Mouse (Mus musculus) embryonic fibroblast, embryonic 13.5 days (primary cell): ENCODE data around the gene Cers5.

Experiments
- CTCF ChIP-seq: IDR thresholded peaks from 2 replicates; pipeline ENCODE4 v1.5.1; 2011; ENCODE audit warnings: mild to moderate bottlenecking, control low read depth, low read length, moderate library complexity, borderline replicate concordance; ENCODE audit not compliant: insufficient read depth
- POLR2A ChIP-seq: IDR thresholded peaks from 2 replicates; pipeline ENCODE4 v1.6.1; 2011; ENCODE audit warnings: low read depth, mild to moderate bottlenecking, control low read depth, low read length, moderate library complexity

DNA sequence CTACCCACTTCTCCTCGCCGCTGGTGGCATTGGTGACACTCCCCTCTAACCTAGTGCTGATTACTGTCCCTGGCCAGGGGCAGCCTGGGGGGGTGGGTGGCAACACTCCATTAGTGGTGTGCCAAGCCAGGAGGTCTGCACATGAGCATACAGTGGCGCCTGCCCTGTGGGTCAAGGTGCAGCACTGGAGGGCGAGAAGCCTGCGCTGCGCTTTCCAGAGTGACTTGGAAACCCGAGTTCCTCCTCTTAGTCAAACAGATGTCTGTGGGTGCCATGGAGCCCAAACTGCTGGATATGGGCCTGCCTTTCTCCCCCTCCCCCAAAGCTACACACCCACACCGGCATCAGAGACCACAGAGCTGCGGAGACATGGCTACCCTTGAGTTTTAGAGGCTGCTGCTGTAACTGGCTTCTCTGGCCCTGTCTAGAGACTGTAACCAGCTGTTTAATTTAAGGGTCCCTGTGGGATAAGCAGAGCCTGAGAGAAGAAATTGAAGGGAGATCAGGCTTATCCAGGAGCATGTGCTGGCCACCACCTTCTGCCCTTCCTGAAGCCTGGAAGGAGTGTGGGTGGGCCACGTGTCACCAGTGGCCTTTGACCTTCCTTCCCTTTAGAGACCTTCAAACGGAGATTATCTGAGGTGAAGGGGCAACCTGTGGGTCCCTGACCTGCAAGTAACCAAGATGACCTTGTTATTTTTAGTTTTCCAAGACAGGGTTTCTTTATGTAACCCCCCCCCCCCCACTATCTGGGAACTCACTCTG, 56.5 kb downstream of the Cers5 start:
- TF ChIP-seq POLR2A (no peak), CTCF (no peak)
